ENCODE assay signal across 10 mouse cellular contexts in genomic region chr15:79377681-79378080, GRCm38 (mm10). TPM values are rescaled to one million over a fixed set of nuclear protein-coding genes. Genes with fewer than 3 reads are reported as not detected.
DNase-seq lines count a peak whose midpoint lies in the region; ATAC-seq and TF ChIP-seq lines count a peak whose summit lies in the region.
"Had no signal": no experiment of that assay in that cellular context is flagged by ENCODE, and none has a peak within 500 bp of the region (broad histone marks: within the 10 kb centered on the region; RNA-seq: fewer than 3 reads in every experiment).

No protein-coding gene starts in this region.

- no peaks in the 10 kb centered on the region for H3K36me3 ChIP-seq in liver, adult 2 months (ENCODE audit: control insufficient read depth, insufficient read depth, low read length)
- peaks cover 13% of the 10 kb centered on the region for H3K36me3 ChIP-seq in liver, embryonic 11.5 days (ENCODE audit: control insufficient read depth, insufficient read depth, low read length)

- DNase-seq in liver, adult 2 months (ENCODE audit: extremely low read depth, low read depth, low spot score), result no peak
- no peak for DNase-seq in liver, embryonic 11.5 days (ENCODE audit: low spot score)
- peak; percentile 68 for DNase-seq in fibroblast of lung, adult 2 months (ENCODE audit: low read depth)
- peak; percentile 83 for DNase-seq in heart, postnatal 4 days
- peak; percentile 91 for DNase-seq in lung, postnatal 36 days
- no peak for DNase-seq in embryo, embryonic 11 days
- DNase-seq in right cerebral cortex, postnatal 25 days, result no peak
- DNase-seq in thymus, postnatal 14 days, result no peak

- H3K4me1 ChIP-seq in liver, adult 2 months (ENCODE audit: control insufficient read depth, insufficient read depth, low read length), result no peaks in the 10 kb centered on the region
- no peaks in the 10 kb centered on the region for H3K4me1 ChIP-seq in liver, embryonic 11.5 days (replicated peaks; ENCODE audit: control insufficient read depth, insufficient read depth, low read length)

- no peaks in the 10 kb centered on the region for H3K9me3 ChIP-seq in liver, embryonic 11.5 days (ENCODE audit: control insufficient read depth, low read length)

- TF ChIP-seq POLR2A in liver, adult 2 months (IDR thresholded peaks at IDR 0.05; ENCODE audit: extremely low read depth, insufficient read depth, low read length), result no peak

- no peak overlapping the region for H3K27ac ChIP-seq in liver, adult 2 months (replicated peaks; ENCODE audit: insufficient read depth, low read depth, low read length)
- H3K27ac ChIP-seq in liver, embryonic 11.5 days (ENCODE audit: low read depth, low read length), result no peak overlapping the region
- H3K27ac ChIP-seq: liver, embryonic 14.5 days had no signal

- ATAC-seq in liver, embryonic 11.5 days (replicated peaks; ENCODE audit: low FRiP score), result no peak

- no peak overlapping the region for H3K4me2 ChIP-seq in liver, embryonic 11.5 days

- TF ChIP-seq CTCF in liver, adult 2 months (IDR thresholded peaks at IDR 0.05; ENCODE audit: low read depth, low read length), result peak; percentile 61

- peaks cover 11% of the 10 kb centered on the region; the same call in 1 of the 2 replicates for H3K79me2 ChIP-seq in liver, adult 2 months (ENCODE audit: control insufficient read depth, insufficient read depth, low read length)

- H3K9ac ChIP-seq in liver, adult 2 months (ENCODE audit: low read depth, low read length), result no peak overlapping the region
- no peak overlapping the region for H3K9ac ChIP-seq in liver, embryonic 11.5 days (ENCODE audit: low read depth, low read length)
- H3K9ac ChIP-seq: liver, embryonic 14.5 days had no signal

- 72% methylated on average over 6 of the region's 6 CpGs for WGBS in liver, adult 2 months
- 80% methylated on average over 6 of the region's 6 CpGs for WGBS in liver, embryonic 11.5 days

- no peaks in the 10 kb centered on the region for H3K27me3 ChIP-seq in liver, adult 2 months (ENCODE audit: control insufficient read depth, insufficient read depth, low read length)
- H3K27me3 ChIP-seq in liver, embryonic 11.5 days (replicated peaks; ENCODE audit: control insufficient read depth, insufficient read depth, low read length), result no peaks in the 10 kb centered on the region

- no peak overlapping the region for H3K4me3 ChIP-seq in liver, adult 2 months (ENCODE audit: insufficient read depth, low read depth, low read length)
- no peak overlapping the region for H3K4me3 ChIP-seq in liver, embryonic 11.5 days (ENCODE audit: low read depth, low read length)
- H3K4me3 ChIP-seq: erythroblast, embryonic 14.5 days had no signal

RNA-seq across cellular contexts. Expression of gene Tmem184b, which starts 25.7 kb away (rescaled TPM):
- total RNA-seq in liver, adult 2 months (2014; rRNA removed), result 6.0 and 10.1 TPM in 2 replicates
- 46.8 and 48.7 TPM in 2 replicates for polyA plus RNA-seq in liver, adult 2 months (2012; rRNA removed)
- polyA plus RNA-seq in liver, embryonic 11.5 days (2014; fragmentation: Nextera tagmentation; extraction: Ambion mirVana), result 36.4 and 38.8 TPM in 2 replicates
- 10 to 100 TPM; 68.1 to 73.4 TPM for total RNA-seq in heart, postnatal 4 days (2021)

RNA-seq across cellular contexts. Expression of gene Maff, which starts 31.3 kb away (rescaled TPM):
- total RNA-seq in liver, adult 2 months (2014; rRNA removed), result 8.5 and 10.8 TPM in 2 replicates
- 0.75 and 0.89 TPM in 2 replicates for polyA plus RNA-seq in liver, adult 2 months (2012; rRNA removed)
- 3.1 and 3.5 TPM in 2 replicates for polyA plus RNA-seq in liver, embryonic 11.5 days (2014; fragmentation: Nextera tagmentation; extraction: Ambion mirVana)
- total RNA-seq in heart, postnatal 4 days (2021), result 10 to 100 TPM in 1 of 2 experiments, 1 to 10 TPM in 1; 9.8 to 10.2 TPM

RNA-seq across cellular contexts. Expression of gene Pla2g6, which starts 49.5 kb away (rescaled TPM):
- 16.3 and 29.3 TPM in 2 replicates for total RNA-seq in liver, adult 2 months (2014; rRNA removed)
- 24.5 and 25.1 TPM in 2 replicates for polyA plus RNA-seq in liver, adult 2 months (2012; rRNA removed)
- polyA plus RNA-seq in liver, embryonic 11.5 days (2014; fragmentation: Nextera tagmentation; extraction: Ambion mirVana), result 27.7 and 28.1 TPM in 2 replicates
- total RNA-seq in heart, postnatal 4 days (2021), result 1 to 10 TPM; 8.4 to 9.6 TPM

Comparison
In these comparisons a context has a peak if more than half of its experiments do, and no peak if none do; other contexts are left out.
1. DNase-seq: peak in fibroblast of lung, adult 2 months (single experiment), heart, postnatal 4 days (single experiment) and lung, postnatal 36 days (single experiment); none in liver, adult 2 months (single experiment), liver, embryonic 11.5 days (single experiment), embryo, embryonic 11 days (single experiment), right cerebral cortex, postnatal 25 days (single experiment) and thymus, postnatal 14 days (single experiment).